Mouse (Mus musculus): ENCODE results near the gene Fam69a. TPM values are rescaled to one million over a fixed set of nuclear protein-coding genes. Genes with fewer than 3 reads are reported as not detected.
"Not testable (repeated sequence)": the region's sequence is repeated elsewhere in the genome, so short reads cannot be mapped to it uniquely, and the experiment has no call there.

Fam69a gene
- total RNA-seq (2021) = 10 to 100 TPM; 33.5 to 39.0 TPM

GRCm38 (mm10) chr5:107986967-107987834 is at the start of gene Fam69a:
Fam69a (minus strand) TSS chr5:107987085.
- peak; percentile 79 to 80 for DNase-seq (ENCODE audit: extremely low spot score in 1 of 2, low spot score in 1 of 2)

- no peak for DNase-seq (ENCODE audit: extremely low spot score in 1 of 2, low spot score in 1 of 2)
These were observed 48.6 kb upstream of the Fam69a start for GRCm38 (mm10) chr5:108035523-108035922.

- no peak for DNase-seq (ENCODE audit: extremely low spot score in 1 of 2, low spot score in 1 of 2)
These were observed 47.3 kb upstream of the Fam69a start for GRCm38 (mm10) chr5:108034194-108034593.

- DNase-seq (ENCODE audit: extremely low spot score in 1 of 2, low spot score in 1 of 2) = no peak
These were observed 44.4 kb upstream of the Fam69a start for GRCm38 (mm10) chr5:108031267-108031666.

GRCm38 (mm10) chr5:108029968-108030367 is 43.1 kb upstream of the Fam69a start:
- DNase-seq (ENCODE audit: extremely low spot score in 1 of 2, low spot score in 1 of 2) = peak in 1 of 2 experiments; percentile 11

GRCm38 (mm10) chr5:108028797-108029536 is 42.1 kb upstream of the Fam69a start:
- not testable (repeated sequence) for DNase-seq (ENCODE audit: extremely low spot score in 1 of 2, low spot score in 1 of 2)

- DNase-seq (ENCODE audit: extremely low spot score in 1 of 2, low spot score in 1 of 2) = no peak
These were observed 41.3 kb upstream of the Fam69a start for GRCm38 (mm10) chr5:108028230-108028629.

GRCm38 (mm10) chr5:108021346-108021745 is 34.5 kb upstream of the Fam69a start:
- DNase-seq (ENCODE audit: extremely low spot score in 1 of 2, low spot score in 1 of 2) = no peak

GRCm38 (mm10) chr5:108019367-108019766 is 32.5 kb upstream of the Fam69a start:
- no peak for DNase-seq (ENCODE audit: extremely low spot score in 1 of 2, low spot score in 1 of 2)

- DNase-seq (ENCODE audit: extremely low spot score in 1 of 2, low spot score in 1 of 2) = no peak
These were observed 30.3 kb upstream of the Fam69a start for GRCm38 (mm10) chr5:108017232-108017631.

GRCm38 (mm10) chr5:108015422-108015821 is 28.5 kb upstream of the Fam69a start:
- DNase-seq (ENCODE audit: extremely low spot score in 1 of 2, low spot score in 1 of 2) = no peak

GRCm38 (mm10) chr5:108014173-108014572 is 27.3 kb upstream of the Fam69a start:
- DNase-seq (ENCODE audit: extremely low spot score in 1 of 2, low spot score in 1 of 2) = no peak

GRCm38 (mm10) chr5:108009721-108010120 is 22.8 kb upstream of the Fam69a start:
- DNase-seq (ENCODE audit: extremely low spot score in 1 of 2, low spot score in 1 of 2) = no peak

GRCm38 (mm10) chr5:108005134-108005533 is 18.2 kb upstream of the Fam69a start:
- DNase-seq (ENCODE audit: extremely low spot score in 1 of 2, low spot score in 1 of 2) = no peak

- no peak for DNase-seq (ENCODE audit: extremely low spot score in 1 of 2, low spot score in 1 of 2)
These were observed 15.8 kb upstream of the Fam69a start for GRCm38 (mm10) chr5:108002734-108003133.

GRCm38 (mm10) chr5:108000776-108001548 is 14.1 kb upstream of the Fam69a start:
- peak; percentile 27 to 28 for DNase-seq (ENCODE audit: extremely low spot score in 1 of 2, low spot score in 1 of 2)

GRCm38 (mm10) chr5:107997717-107998116 is 10.8 kb upstream of the Fam69a start:
- no peak for DNase-seq (ENCODE audit: extremely low spot score in 1 of 2, low spot score in 1 of 2)

- no peak for DNase-seq (ENCODE audit: extremely low spot score in 1 of 2, low spot score in 1 of 2)
These were observed 9.1 kb upstream of the Fam69a start for GRCm38 (mm10) chr5:107995936-107996335.

- no peak for DNase-seq (ENCODE audit: extremely low spot score in 1 of 2, low spot score in 1 of 2)
These were observed 958 bp upstream of the Fam69a start for GRCm38 (mm10) chr5:107987835-107988251.

GRCm38 (mm10) chr5:107986255-107986966 is 474 bp downstream of the Fam69a start:
- DNase-seq (ENCODE audit: extremely low spot score in 1 of 2, low spot score in 1 of 2) = peak; percentile 39 to 68

Measured in layer of hippocampus, postnatal 25 days (tissue).